Mouse (Mus musculus) hindbrain, embryonic 11.5 days (tissue): ENCODE measurements around the gene Pnlip. TPM values are rescaled to one million over a fixed set of nuclear protein-coding genes. Genes with fewer than 3 reads are reported as not detected.

ENCODE experiments used
- ATAC-seq: fragments of 200-750 bp; cut with Nextera tagmentation; 2 replicates; pipeline ENCODE4 v1.8.0; 2017; ENCODE audit warnings: mild to moderate bottlenecking, moderate TSS enrichment, moderate library complexity; ENCODE audit not compliant: low FRiP score
- DNase-seq: peaks from one replicate; pipeline ENCODE4 v3.0.0-alpha.2; 2015; ENCODE audit warnings: low spot score
- H3K27ac ChIP-seq: fragments of 300-500 bp; sonication (generic); 2 replicates; pipeline ENCODE4 v1.5.1; 2014; ENCODE audit warnings: mild to moderate bottlenecking, low read depth, low read length
- H3K27me3 ChIP-seq: fragments of 300-500 bp; sonication (generic); 2 replicates; pipeline ENCODE4 v1.6.1; 2014; ENCODE audit warnings: mild to moderate bottlenecking, low read length, moderate library complexity, mixed read lengths; ENCODE audit not compliant: control insufficient read depth, insufficient read depth
- H3K36me3 ChIP-seq: fragments of 300-500 bp; sonication (generic); 2 replicates; pipeline ENCODE4 v1.6.1; 2014; ENCODE audit warnings: mild to moderate bottlenecking, low read length, moderate library complexity, mixed read lengths; ENCODE audit not compliant: control insufficient read depth, insufficient read depth
- H3K4me1 ChIP-seq: fragments of 300-500 bp; sonication (generic); replicated peaks from 2 replicates; pipeline ENCODE4 v1.6.1; 2014; ENCODE audit warnings: low read length, mixed read lengths; ENCODE audit not compliant: control insufficient read depth, insufficient read depth
- H3K4me2 ChIP-seq: fragments of 300-500 bp; sonication (generic); replicated peaks from 2 replicates; pipeline ENCODE4 v1.6.1; 2014; ENCODE audit warnings: mild to moderate bottlenecking, low read depth, low read length
- H3K4me3 ChIP-seq: fragments of 300-500 bp; sonication (generic); 2 replicates; pipeline ENCODE4 v1.5.1; 2014; ENCODE audit warnings: low read depth, low read length
- H3K9ac ChIP-seq: fragments of 300-500 bp; sonication (generic); 2 replicates; pipeline ENCODE4 v1.6.1; 2014; ENCODE audit warnings: low read depth, low read length
- H3K9me3 ChIP-seq: fragments of 300-500 bp; sonication (generic); 2 replicates; pipeline ENCODE4 v1.6.1; 2016; ENCODE audit warnings: low read length; ENCODE audit not compliant: control insufficient read depth
- WGBS: fragments of 180-500 bp; shearing (Covaris S2); extraction: QIAGEN DNeasy Blood & Tissue Kit; methylation state at CpG from one replicate; pipeline ENCODE4 v1.1.7; 2014; 5-methylcytosine and 5-hydroxymethylcytosine counted together
- polyA plus RNA-seq: library from polyadenylated mRNA; unstranded; fragments of >200 nt; fragmentation: Nextera tagmentation; extraction: Ambion mirVana; gene quantifications from 2 replicates; pipeline ENCODE4 v1.2.1, GENCODE M21; 2014

The Pnlip gene
- 0.11 TPM in 1 of 2 replicates, not detected in the other for polyA plus RNA-seq

- DNase-seq, result no peak
- Histone ChIP-seq H3K27me3 (no peaks in the 10 kb centered on the region), H3K36me3 (no peaks in the 10 kb centered on the region), H3K9ac (no peak within 1 kb of the TSS), H3K27ac (no peak within 1 kb of the TSS), H3K4me3 (no peak within 1 kb of the TSS), H3K4me2 (no peak within 1 kb of the TSS), H3K9me3 (no peaks in the 10 kb centered on the region), H3K4me1 (no peaks in the 10 kb centered on the region)
- ATAC-seq, result no peak
- WGBS, result 82% methylated on average over 5 of the region's 5 CpGs
Measured at GRCm38 (mm10) chr19:58652198-58652597, at the start of gene Pnlip. Gene Pnlip (plus strand): TSS chr19:58652498.

DNA sequence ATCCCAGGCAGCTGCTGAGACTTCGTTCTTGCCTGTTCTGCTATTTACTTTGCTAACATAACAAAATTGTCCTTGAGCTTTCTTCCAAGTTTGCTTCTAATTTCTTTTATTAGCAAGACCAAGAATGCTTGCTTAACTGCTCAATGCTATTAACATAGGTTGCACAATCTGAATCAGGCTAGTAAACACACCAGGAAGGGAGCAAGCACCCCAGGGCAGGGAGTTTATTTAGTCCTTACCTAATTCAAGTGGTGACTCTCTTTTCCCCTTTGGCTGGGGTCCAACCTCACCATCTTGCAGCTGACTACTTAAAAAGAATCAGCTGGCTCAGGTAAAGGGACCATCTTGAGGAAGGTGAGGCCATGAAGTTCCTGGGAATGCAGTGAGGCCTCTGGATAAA, 42.6 kb upstream of the Pnlip start:
- Histone ChIP-seq H3K9ac (no peak overlapping the region), H3K4me2 (no peak overlapping the region), H3K9me3 (no peaks in the 10 kb centered on the region), H3K36me3 (no peaks in the 10 kb centered on the region), H3K4me1 (no peaks in the 10 kb centered on the region), H3K27me3 (no peaks in the 10 kb centered on the region), H3K4me3 (no peak overlapping the region), H3K27ac (no peak overlapping the region)
- 80% methylated on average over 1 of the region's 1 CpGs for WGBS
- DNase-seq (no peak), ATAC-seq (no peak)

DNA sequence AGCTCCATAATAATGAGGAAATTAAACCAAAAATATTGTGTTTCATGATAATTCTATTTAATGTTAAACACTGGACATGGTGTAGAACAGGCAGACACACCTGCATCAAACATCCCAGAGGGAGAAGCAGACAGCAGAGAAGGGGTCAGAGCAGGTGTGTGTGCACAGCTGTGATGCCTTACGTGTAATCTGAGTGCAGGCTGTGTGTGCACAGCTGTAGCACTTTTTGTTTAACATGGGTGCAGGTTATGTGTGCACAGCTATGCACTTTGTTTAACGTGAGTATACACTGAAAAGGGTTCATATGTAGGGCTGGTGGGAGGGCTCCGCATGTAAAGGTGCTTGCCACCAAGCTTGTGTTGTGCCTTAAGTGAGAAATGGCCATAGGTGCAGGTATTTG, 39.6 kb upstream of the Pnlip start:
- H3K4me1 ChIP-seq, result no peaks in the 10 kb centered on the region
- ATAC-seq (no peak), DNase-seq (no peak)
- no peak overlapping the region for H3K4me2 ChIP-seq
- no peak overlapping the region for H3K9ac ChIP-seq
- H3K4me3 ChIP-seq, result no peak overlapping the region
- no peaks in the 10 kb centered on the region for H3K27me3 ChIP-seq
- no peaks in the 10 kb centered on the region for H3K36me3 ChIP-seq
- WGBS, result 85% methylated on average over 3 of the region's 3 CpGs
- H3K27ac ChIP-seq, result no peak overlapping the region
- no peaks in the 10 kb centered on the region for H3K9me3 ChIP-seq

DNA sequence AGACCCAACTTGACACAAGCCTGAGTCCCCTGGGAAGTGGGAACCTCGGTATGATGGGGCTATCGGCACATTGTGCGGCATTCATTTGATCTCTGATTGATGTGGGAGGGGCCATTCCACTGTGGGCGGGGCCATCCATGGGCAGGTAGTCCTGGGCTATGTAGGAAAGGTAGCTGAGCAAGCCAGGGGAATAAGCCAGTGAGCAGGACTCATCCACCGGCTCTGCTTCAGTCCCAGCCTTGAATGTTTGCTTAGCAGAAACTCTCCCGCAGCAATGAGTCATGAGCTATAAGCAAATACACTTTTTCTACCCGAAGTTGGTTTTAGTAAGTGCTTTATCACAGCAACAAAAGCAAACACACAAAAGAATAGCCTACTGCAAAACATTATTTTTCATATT, 35.7 kb upstream of the Pnlip start:
- ATAC-seq (no peak), DNase-seq (no peak)
- H3K4me1 ChIP-seq, result no peaks in the 10 kb centered on the region
- WGBS, result 86% methylated on average over 7 of the region's 7 CpGs
- H3K9me3 ChIP-seq, result no peaks in the 10 kb centered on the region
- H3K4me2 ChIP-seq, result no peak overlapping the region
- no peaks in the 10 kb centered on the region for H3K27me3 ChIP-seq
- H3K36me3 ChIP-seq, result no peaks in the 10 kb centered on the region
- no peak overlapping the region for H3K4me3 ChIP-seq
- H3K27ac ChIP-seq, result no peak overlapping the region
- no peak overlapping the region for H3K9ac ChIP-seq

DNA sequence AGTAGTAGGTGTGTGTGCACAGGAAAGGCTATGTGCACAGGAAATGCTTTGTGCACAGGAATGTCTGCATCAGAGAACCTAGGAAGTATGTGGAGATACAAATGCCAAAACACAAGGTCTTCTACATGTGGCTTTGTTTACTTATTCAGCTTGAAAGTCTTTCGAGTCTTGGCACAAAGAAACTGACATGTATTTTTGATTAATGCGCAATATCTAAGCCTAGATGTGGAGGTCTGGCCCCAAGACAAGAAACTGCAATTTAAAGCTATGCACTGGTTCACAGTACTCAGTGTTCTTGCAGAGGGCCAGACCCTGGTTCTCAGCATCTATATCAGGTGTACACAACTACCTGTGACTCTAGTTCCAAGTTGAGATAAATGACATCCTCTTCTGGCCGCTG, 31.6 kb upstream of the Pnlip start:
- ATAC-seq (no peak), DNase-seq (no peak)
- no peak overlapping the region for H3K4me3 ChIP-seq
- H3K4me1 ChIP-seq, result no peaks in the 10 kb centered on the region
- no peak overlapping the region for H3K4me2 ChIP-seq
- no peaks in the 10 kb centered on the region for H3K27me3 ChIP-seq
- H3K9ac ChIP-seq, result no peak overlapping the region
- H3K36me3 ChIP-seq, result no peaks in the 10 kb centered on the region
- H3K9me3 ChIP-seq, result no peaks in the 10 kb centered on the region
- no peak overlapping the region for H3K27ac ChIP-seq
- WGBS, result 87% methylated on average over 3 of the region's 3 CpGs

GRCm38 (mm10) chr19:58621646-58622045, 30.7 kb upstream of the Pnlip start:
- no peaks in the 10 kb centered on the region for H3K9me3 ChIP-seq
- no peaks in the 10 kb centered on the region for H3K27me3 ChIP-seq
- ATAC-seq (no peak), DNase-seq (no peak)
- no peak overlapping the region for H3K27ac ChIP-seq
- no peaks in the 10 kb centered on the region for H3K4me1 ChIP-seq
- no peak overlapping the region for H3K4me2 ChIP-seq
- no peak overlapping the region for H3K4me3 ChIP-seq
- WGBS, result 72% methylated on average over 1 of the region's 1 CpGs
- no peak overlapping the region for H3K9ac ChIP-seq
- H3K36me3 ChIP-seq, result no peaks in the 10 kb centered on the region

DNA sequence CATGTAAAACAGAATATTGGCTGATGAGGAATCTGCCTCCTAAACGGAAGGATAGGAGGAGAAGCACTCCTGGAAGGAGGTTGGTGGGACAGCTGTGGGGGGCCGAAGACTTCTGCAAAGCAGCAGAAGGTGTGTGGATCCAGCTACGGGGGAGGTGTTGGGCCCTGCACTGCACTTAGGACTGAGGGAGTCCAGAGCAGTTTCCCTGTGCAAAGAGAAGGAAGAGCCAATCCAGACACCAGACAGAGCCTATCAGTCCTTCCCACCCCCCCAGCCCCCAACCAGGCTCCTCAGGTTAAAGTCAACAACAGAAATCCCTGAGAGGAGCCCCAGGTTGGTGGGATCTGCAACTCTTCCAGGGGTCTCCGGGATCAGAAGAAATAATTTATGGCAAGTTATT, 27.5 kb upstream of the Pnlip start:
- Histone ChIP-seq H3K9me3 (no peaks in the 10 kb centered on the region), H3K9ac (no peak overlapping the region), H3K4me1 (no peaks in the 10 kb centered on the region), H3K4me3 (no peak overlapping the region), H3K36me3 (no peaks in the 10 kb centered on the region), H3K27me3 (no peaks in the 10 kb centered on the region), H3K4me2 (no peak overlapping the region), H3K27ac (no peak overlapping the region)
- WGBS, result 84% methylated on average over 4 of the region's 4 CpGs
- no peak for DNase-seq
- ATAC-seq, result no peak

- Histone ChIP-seq H3K27ac (no peak overlapping the region), H3K4me1 (no peaks in the 10 kb centered on the region), H3K27me3 (no peaks in the 10 kb centered on the region), H3K36me3 (no peaks in the 10 kb centered on the region), H3K4me3 (no peak overlapping the region), H3K9ac (no peak overlapping the region), H3K9me3 (no peaks in the 10 kb centered on the region), H3K4me2 (no peak overlapping the region)
- WGBS, result 92% methylated on average over 9 of the region's 9 CpGs
- no peak for DNase-seq
- no peak for ATAC-seq
Measured at GRCm38 (mm10) chr19:58625254-58625947, 26.9 kb upstream of the Pnlip start.
